8 mouse cellular contexts compared by ENCODE assay signal in genomic region chr6:45584467-45585094, GRCm38 (mm10).
A peak's percentile ranks its signal among the peaks of the same experiment; 100 is the strongest.
DNase-seq lines count a peak whose midpoint lies in the region.
"Had no signal": no experiment of that assay in that cellular context is flagged by ENCODE, and none has a peak within 500 bp of the region (broad histone marks: within the 10 kb centered on the region; RNA-seq: fewer than 3 reads in every experiment).

No protein-coding gene starts in this region.

- peak; percentile 4 for DNase-seq in layer of hippocampus, adult 11-12 months (ENCODE audit: low spot score)
- no peak for DNase-seq in layer of hippocampus, adult 9-11 months
- peak; percentile 35 for DNase-seq in testis, postnatal 14 days (ENCODE audit: low spot score)
- no peak for DNase-seq in testis, postnatal 10 days (ENCODE audit: low spot score)
- peak; percentile 91 for DNase-seq in cerebellum, postnatal 10 days
- no peak for DNase-seq in kidney, postnatal 36 days
- DNase-seq in urinary bladder, postnatal 25 days (ENCODE audit: low spot score) = no peak
- DNase-seq: thymus, postnatal 14 days had no signal

Comparison
In these comparisons a context has a peak if more than half of its experiments do, and no peak if none do; other contexts are left out.
1. DNase-seq: peak in layer of hippocampus, adult 11-12 months (single experiment), testis, postnatal 14 days (single experiment) and cerebellum, postnatal 10 days (2 of 2); none in layer of hippocampus, adult 9-11 months (single experiment), testis, postnatal 10 days (single experiment), kidney, postnatal 36 days (0 of 2) and urinary bladder, postnatal 25 days (single experiment).